Mouse (Mus musculus): ENCODE measurements around the gene Msrb3. TPM values are rescaled to one million over a fixed set of nuclear protein-coding genes. Genes with fewer than 3 reads are reported as not detected.
A peak's percentile ranks its signal among the peaks of the same experiment; 100 is the strongest.

Gene Msrb3
- polyA plus RNA-seq (2015; fragmentation: Nextera tagmentation; extraction: Ambion mirVana), result 12.2 and 14.8 TPM in 2 replicates

DNA sequence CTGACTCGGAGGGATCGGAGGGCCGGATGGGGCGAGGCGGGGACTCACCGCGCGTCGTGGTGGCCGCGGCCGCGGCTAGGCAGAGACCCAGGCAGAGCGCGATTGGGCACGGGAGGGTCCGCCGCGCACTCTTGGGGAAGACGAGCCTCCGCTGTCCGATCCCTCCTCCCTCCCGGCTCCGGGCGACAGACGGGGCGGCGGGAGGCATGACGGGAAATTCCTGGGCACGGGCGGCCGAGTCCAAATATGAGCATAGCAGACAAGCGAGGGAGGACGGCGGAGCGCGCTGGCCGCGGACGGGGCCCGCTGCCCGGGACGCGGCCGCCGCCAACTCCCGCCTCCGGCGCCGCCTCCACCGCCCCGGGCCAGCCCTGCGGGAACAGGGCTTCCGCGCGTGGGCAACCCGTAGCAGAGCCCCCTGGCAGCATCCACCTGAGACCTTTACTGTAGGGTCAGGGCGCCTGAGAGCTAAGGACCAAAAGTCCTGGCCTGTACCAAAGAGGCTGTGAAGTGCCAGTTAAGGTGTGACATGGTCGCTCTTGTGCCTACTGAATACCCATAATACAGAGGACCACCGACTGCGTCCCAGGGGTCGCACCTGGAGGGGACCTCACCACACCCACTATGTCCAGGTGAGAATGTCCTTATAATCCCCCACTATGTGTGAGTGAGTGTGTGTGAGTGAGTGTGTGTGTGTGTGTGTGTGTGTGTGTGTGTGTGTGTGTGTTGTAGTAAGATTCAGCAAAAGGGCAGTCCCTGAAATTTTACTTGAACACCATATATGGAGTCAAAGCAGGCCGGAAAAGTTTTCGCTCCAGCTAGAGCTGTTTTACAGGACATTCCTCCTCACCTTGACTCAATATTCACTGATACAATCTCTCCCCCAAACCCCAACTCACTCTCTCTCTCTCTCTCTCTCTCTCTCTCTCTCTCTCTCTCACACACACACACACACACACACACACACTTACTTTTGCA lies at the start of gene Msrb3:
Msrb3 (minus strand) TSS at position 317 of the 978 bp plus-strand sequence.
- Histone ChIP-seq H3K27ac (peak within 1 kb of the TSS; percentile 52; the same call in 1 of the 2 replicates), H3K9me3 (no peaks in the 10 kb centered on the region)
- peak; percentile 78 for ATAC-seq (ENCODE audit: low FRiP score, low read depth)

DNA sequence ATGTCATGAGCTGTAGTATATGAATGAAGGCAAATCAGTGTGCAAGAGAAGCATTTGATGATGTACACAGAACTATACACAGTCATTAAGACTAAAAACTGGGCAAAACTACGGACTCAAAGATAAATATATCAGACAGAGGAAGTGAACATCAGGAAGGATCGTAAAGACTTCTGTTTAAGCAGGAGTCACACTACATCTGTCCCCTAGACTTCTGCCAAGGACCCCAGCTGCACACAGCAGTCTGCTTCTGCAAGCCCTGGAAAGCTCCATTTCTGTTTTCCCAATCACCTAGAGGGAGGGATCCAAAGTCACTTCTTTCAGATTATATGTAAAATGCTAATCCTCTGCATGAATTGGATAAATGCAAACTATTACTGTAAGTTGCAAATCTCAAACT lies 49.6 kb upstream of the Msrb3 start:
- no peaks in the 10 kb centered on the region for H3K27me3 ChIP-seq
- no peak for ATAC-seq (ENCODE audit: low FRiP score, low read depth)
- no peak overlapping the region for H3K9ac ChIP-seq
- H3K27ac ChIP-seq, result no peak overlapping the region
- 65% methylated on average over 2 of the region's 2 CpGs for WGBS
- no peaks in the 10 kb centered on the region for H3K9me3 ChIP-seq
- H3K4me2 ChIP-seq (replicated peaks), result no peak overlapping the region
- no peak overlapping the region for H3K4me3 ChIP-seq
- H3K36me3 ChIP-seq, result peaks cover 14% of the 10 kb centered on the region
- peaks cover 16% of the 10 kb centered on the region for H3K4me1 ChIP-seq

More for the DNA sequence above, at the start of gene Msrb3:
- H3K27me3 ChIP-seq, result peaks cover 4% of the 10 kb centered on the region; the same call in 1 of the 2 replicates
- H3K9ac ChIP-seq, result peak within 1 kb of the TSS; percentile 80
- WGBS, result 3% methylated on average over 43 of the region's 64 CpGs
- H3K4me3 ChIP-seq, result peak within 1 kb of the TSS; percentile 72
- H3K36me3 ChIP-seq, result no peaks in the 10 kb centered on the region
- H3K4me1 ChIP-seq, result peaks cover 30% of the 10 kb centered on the region
- H3K4me2 ChIP-seq (replicated peaks), result peak within 1 kb of the TSS; percentile 92

DNA sequence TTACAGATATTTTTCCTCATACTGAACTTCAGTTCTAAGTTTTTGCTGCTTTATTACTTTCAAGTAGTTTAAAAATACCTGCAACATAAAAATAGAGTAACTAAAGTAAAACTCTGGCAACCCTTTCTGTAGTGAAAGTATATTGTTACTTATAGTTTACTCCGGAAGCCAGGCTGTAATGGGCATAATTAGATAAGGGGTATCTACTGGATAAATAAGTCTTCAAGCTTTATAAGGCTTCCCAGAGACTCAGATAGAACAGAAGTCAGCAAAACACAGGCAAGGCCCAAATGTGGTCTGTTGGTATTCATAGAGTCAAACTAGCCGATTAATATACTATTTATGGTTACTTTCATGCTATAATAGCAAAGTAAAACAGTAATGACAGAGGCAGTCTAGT lies 48.9 kb upstream of the Msrb3 start:
- Histone ChIP-seq H3K36me3 (peaks cover 14% of the 10 kb centered on the region), H3K4me2 (replicated peaks) (no peak overlapping the region), H3K4me3 (no peak overlapping the region), H3K27me3 (no peaks in the 10 kb centered on the region), H3K27ac (no peak overlapping the region), H3K9me3 (no peaks in the 10 kb centered on the region), H3K4me1 (peaks cover 12% of the 10 kb centered on the region), H3K9ac (no peak overlapping the region)
- WGBS, result 81% methylated on average over 2 of the region's 2 CpGs
- no peak for ATAC-seq (ENCODE audit: low FRiP score, low read depth)

DNA sequence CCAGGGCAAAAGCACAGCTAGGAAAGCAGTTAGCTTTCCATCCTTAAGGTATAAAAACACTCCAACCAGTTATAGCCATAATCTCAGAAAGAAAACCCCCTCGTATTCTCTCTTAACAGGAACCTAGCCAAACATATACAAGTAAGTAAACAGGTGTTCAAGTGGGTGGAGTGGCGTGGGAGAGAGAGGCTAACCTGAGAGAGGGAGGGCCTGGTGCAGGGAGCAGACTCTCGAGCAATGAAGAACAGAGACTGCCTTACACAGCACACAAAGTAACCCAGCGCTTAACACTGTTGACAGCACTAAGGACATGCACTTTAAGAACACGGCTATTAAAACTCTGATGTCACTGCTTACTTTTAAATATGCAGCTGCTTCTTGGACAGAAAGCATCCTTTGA lies 47.9 kb upstream of the Msrb3 start:
- no peak for ATAC-seq (ENCODE audit: low FRiP score, low read depth)
- no peaks in the 10 kb centered on the region for H3K9me3 ChIP-seq
- peaks cover 14% of the 10 kb centered on the region for H3K36me3 ChIP-seq
- no peak overlapping the region for H3K27ac ChIP-seq
- no peak overlapping the region for H3K9ac ChIP-seq
- no peaks in the 10 kb centered on the region for H3K27me3 ChIP-seq
- H3K4me1 ChIP-seq, result peaks cover 7% of the 10 kb centered on the region; the same call in 1 of the 2 replicates
- no peak overlapping the region for H3K4me3 ChIP-seq
- 86% methylated on average over 5 of the region's 5 CpGs for WGBS
- H3K4me2 ChIP-seq (replicated peaks), result no peak overlapping the region

- ATAC-seq (ENCODE audit: low FRiP score, low read depth), result no peak
- WGBS, result 74% methylated on average over 2 of the region's 2 CpGs
- H3K27ac ChIP-seq, result no peak overlapping the region
Measured at GRCm38 (mm10) chr10:120938904-120939208, 40.0 kb upstream of the Msrb3 start.

DNA sequence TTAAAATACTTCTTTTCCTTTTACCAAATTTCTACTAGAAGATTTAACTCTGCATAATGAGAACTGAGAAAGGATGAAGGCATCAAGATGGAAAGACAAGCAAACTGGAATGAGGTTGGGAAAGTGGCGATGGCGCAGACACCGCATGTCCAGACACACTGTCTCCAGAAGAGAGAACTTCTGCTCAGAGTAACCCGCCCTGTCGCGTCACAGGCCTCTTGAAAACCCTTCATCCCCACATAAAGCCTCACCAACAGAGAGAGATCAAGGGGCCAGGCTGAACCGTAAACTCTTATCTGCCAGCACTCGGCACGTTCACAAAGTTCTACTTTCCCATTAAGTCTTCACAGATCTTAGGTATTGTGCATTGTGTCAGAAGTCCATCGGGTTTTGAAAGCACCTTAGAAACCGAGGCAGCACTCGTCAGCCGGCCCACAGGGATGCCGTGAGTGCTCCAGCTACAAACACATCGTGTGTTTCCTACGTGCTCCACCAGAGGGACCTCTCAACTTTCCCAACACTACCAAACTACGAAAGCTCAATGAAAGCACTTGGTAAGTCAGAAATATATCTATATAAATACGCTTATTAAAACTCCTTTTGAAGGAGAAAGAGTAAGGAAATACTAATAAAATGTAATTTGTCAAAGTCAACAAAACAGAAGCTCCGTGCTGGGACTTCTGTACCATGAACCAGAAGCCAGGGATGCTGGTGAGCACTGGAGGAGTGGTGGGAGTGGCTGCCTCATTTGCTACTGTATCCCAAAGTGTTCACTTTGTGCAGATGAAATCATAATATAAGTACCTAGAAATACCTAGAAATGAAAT lies 39.4 kb upstream of the Msrb3 start:
- Histone ChIP-seq H3K36me3 (no peaks in the 10 kb centered on the region), H3K9ac (no peak overlapping the region), H3K4me3 (no peak overlapping the region), H3K9me3 (no peaks in the 10 kb centered on the region), H3K4me2 (replicated peaks) (0 out of 2 replicates have a peak overlapping the region, but pooled peaks have one; percentile 9), H3K27me3 (no peaks in the 10 kb centered on the region), H3K4me1 (peaks cover 4% of the 10 kb centered on the region; the same call in 1 of the 2 replicates), H3K27ac (no peak overlapping the region)
- WGBS, result 42% methylated on average over 19 of the region's 19 CpGs
- no peak for ATAC-seq (ENCODE audit: low FRiP score, low read depth)

More at GRCm38 (mm10) chr10:120938904-120939208, 40.0 kb upstream of the Msrb3 start:
- Histone ChIP-seq H3K9ac (no peak overlapping the region), H3K36me3 (no peaks in the 10 kb centered on the region), H3K4me1 (peaks cover 4% of the 10 kb centered on the region; the same call in 1 of the 2 replicates), H3K4me2 (replicated peaks) (no peak overlapping the region), H3K9me3 (no peaks in the 10 kb centered on the region), H3K4me3 (no peak overlapping the region), H3K27me3 (no peaks in the 10 kb centered on the region)

DNA sequence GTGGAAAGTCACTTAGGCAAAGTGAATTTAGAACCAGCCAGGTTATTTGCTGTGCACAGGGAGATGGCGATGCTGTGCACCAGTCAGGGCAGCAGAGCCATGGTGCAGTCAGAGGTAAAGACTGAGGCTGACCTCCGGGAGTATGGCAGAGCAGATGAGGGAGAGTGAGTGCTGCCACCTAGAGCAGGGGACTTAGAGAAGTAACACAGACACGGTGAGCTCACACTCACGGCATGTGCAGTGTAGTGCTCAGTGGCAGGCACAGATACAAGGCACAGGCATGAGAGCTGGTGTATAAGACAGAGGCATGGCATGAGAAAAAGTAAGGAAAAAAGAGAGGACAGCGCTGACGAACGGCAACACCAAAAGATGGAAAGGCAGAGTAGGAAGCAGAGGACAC lies 30.6 kb upstream of the Msrb3 start:
- WGBS, result 80% methylated on average over 7 of the region's 7 CpGs
- no peak overlapping the region for H3K9ac ChIP-seq
- no peaks in the 10 kb centered on the region for H3K9me3 ChIP-seq
- H3K36me3 ChIP-seq, result peaks cover 53% of the 10 kb centered on the region
- no peaks in the 10 kb centered on the region; the same call in 1 of the 2 replicates for H3K4me1 ChIP-seq
- no peaks in the 10 kb centered on the region for H3K27me3 ChIP-seq
- H3K27ac ChIP-seq, result no peak overlapping the region
- no peak overlapping the region for H3K4me2 ChIP-seq (replicated peaks)
- no peak overlapping the region for H3K4me3 ChIP-seq
- no peak for ATAC-seq (ENCODE audit: low FRiP score, low read depth)

- Histone ChIP-seq H3K9me3 (no peaks in the 10 kb centered on the region), H3K27ac (no peak overlapping the region), H3K27me3 (no peaks in the 10 kb centered on the region), H3K36me3 (peaks cover 53% of the 10 kb centered on the region), H3K4me1 (no peaks in the 10 kb centered on the region; the same call in 1 of the 2 replicates), H3K9ac (no peak overlapping the region), H3K4me3 (no peak overlapping the region), H3K4me2 (replicated peaks) (no peak overlapping the region)
- no peak for ATAC-seq (ENCODE audit: low FRiP score, low read depth)
- WGBS, result 79% methylated on average over 5 of the region's 5 CpGs
Measured at GRCm38 (mm10) chr10:120928183-120928582, 29.3 kb upstream of the Msrb3 start.

GRCm38 (mm10) chr10:120926156-120926555 lies 27.3 kb upstream of the Msrb3 start:
- Histone ChIP-seq H3K4me2 (replicated peaks) (no peak overlapping the region), H3K27me3 (no peaks in the 10 kb centered on the region), H3K4me1 (no peaks in the 10 kb centered on the region; the same call in 1 of the 2 replicates), H3K36me3 (peaks cover 55% of the 10 kb centered on the region), H3K4me3 (no peak overlapping the region), H3K9ac (no peak overlapping the region), H3K27ac (no peak overlapping the region), H3K9me3 (no peaks in the 10 kb centered on the region)
- ATAC-seq (ENCODE audit: low FRiP score, low read depth), result no peak
- 89% methylated on average over 8 of the region's 8 CpGs for WGBS

DNA sequence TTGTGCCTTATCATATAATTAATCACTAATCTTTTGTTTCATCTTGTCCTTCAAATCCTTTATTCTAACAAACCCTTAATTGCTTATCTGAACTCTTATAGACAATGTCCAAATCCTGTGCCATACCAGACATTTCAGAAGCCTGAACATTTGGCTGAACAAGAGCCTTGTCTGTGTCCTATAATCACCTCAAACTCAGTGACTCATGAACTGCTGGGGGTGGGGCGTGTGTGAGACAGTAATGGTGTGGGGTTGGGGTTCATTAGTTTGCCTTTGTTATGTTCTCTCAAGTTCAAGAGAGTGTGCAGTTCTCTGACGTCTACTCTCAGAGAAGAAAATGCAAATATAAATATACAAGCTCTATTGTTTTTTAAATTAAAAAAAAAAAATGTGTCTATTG lies 22.6 kb upstream of the Msrb3 start:
- Histone ChIP-seq H3K27me3 (no peaks in the 10 kb centered on the region), H3K4me2 (replicated peaks) (no peak overlapping the region), H3K36me3 (peaks cover 37% of the 10 kb centered on the region), H3K4me3 (no peak overlapping the region), H3K9me3 (no peaks in the 10 kb centered on the region), H3K4me1 (no peaks in the 10 kb centered on the region; the same call in 1 of the 2 replicates), H3K9ac (no peak overlapping the region), H3K27ac (no peak overlapping the region)
- no peak for ATAC-seq (ENCODE audit: low FRiP score, low read depth)
- 78% methylated on average over 2 of the region's 2 CpGs for WGBS

GRCm38 (mm10) chr10:120920604-120921003 lies 21.7 kb upstream of the Msrb3 start:
- H3K4me1 ChIP-seq, result no peaks in the 10 kb centered on the region; the same call in 1 of the 2 replicates
- H3K27me3 ChIP-seq, result no peaks in the 10 kb centered on the region
- H3K4me2 ChIP-seq (replicated peaks), result no peak overlapping the region
- ATAC-seq (ENCODE audit: low FRiP score, low read depth), result no peak
- H3K9ac ChIP-seq, result no peak overlapping the region
- no peaks in the 10 kb centered on the region for H3K9me3 ChIP-seq
- H3K27ac ChIP-seq, result no peak overlapping the region
- H3K36me3 ChIP-seq, result peaks cover 31% of the 10 kb centered on the region
- WGBS, result 77% methylated on average over 11 of the region's 11 CpGs
- H3K4me3 ChIP-seq, result no peak overlapping the region

GRCm38 (mm10) chr10:120916250-120916649 lies 17.3 kb upstream of the Msrb3 start:
- no peak overlapping the region for H3K27ac ChIP-seq
- H3K27me3 ChIP-seq, result no peaks in the 10 kb centered on the region
- ATAC-seq (ENCODE audit: low FRiP score, low read depth), result no peak
- no peak overlapping the region for H3K4me3 ChIP-seq
- no peaks in the 10 kb centered on the region for H3K9me3 ChIP-seq
- H3K36me3 ChIP-seq, result peaks cover 9% of the 10 kb centered on the region
- no peaks in the 10 kb centered on the region; the same call in 1 of the 2 replicates for H3K4me1 ChIP-seq
- no peak overlapping the region for H3K9ac ChIP-seq
- 86% methylated on average over 5 of the region's 5 CpGs for WGBS
- no peak overlapping the region for H3K4me2 ChIP-seq (replicated peaks)
